Mouse (Mus musculus): ENCODE data around the gene Tmco1.

Tmco1 gene

GRCm38 (mm10) chr1:167284258-167284836 is 23.8 kb upstream of the Tmco1 start:
- DNase-seq (ENCODE audit: low spot score), result peak; percentile 64

- DNase-seq (ENCODE audit: low spot score), result peak; percentile 63
Observed at GRCm38 (mm10) chr1:167284837-167285319, 23.3 kb upstream of the Tmco1 start.

- no peak for DNase-seq (ENCODE audit: low spot score)
Observed at GRCm38 (mm10) chr1:167285320-167285355, 23.0 kb upstream of the Tmco1 start, which contains the start of gene Uck2. Gene Uck2 (minus strand): TSS chr1:167285320.

- no peak for DNase-seq (ENCODE audit: low spot score)
Observed at GRCm38 (mm10) chr1:167285356-167285755, 22.8 kb upstream of the Tmco1 start.

- no peak for DNase-seq (ENCODE audit: low spot score)
Observed at GRCm38 (mm10) chr1:167287156-167287555, 21.0 kb upstream of the Tmco1 start.

- no peak for DNase-seq (ENCODE audit: low spot score)
Observed at GRCm38 (mm10) chr1:167288665-167289538, 19.3 kb upstream of the Tmco1 start.

GRCm38 (mm10) chr1:167289567-167290262 is 18.5 kb upstream of the Tmco1 start:
- no peak for DNase-seq (ENCODE audit: low spot score)

- DNase-seq (ENCODE audit: low spot score), result no peak
Observed at GRCm38 (mm10) chr1:167290263-167290592, 17.9 kb upstream of the Tmco1 start.

- DNase-seq (ENCODE audit: low spot score), result no peak
Observed at GRCm38 (mm10) chr1:167291610-167292009, 16.6 kb upstream of the Tmco1 start.

- no peak for DNase-seq (ENCODE audit: low spot score)
Observed at GRCm38 (mm10) chr1:167292447-167292846, 15.7 kb upstream of the Tmco1 start.

- DNase-seq (ENCODE audit: low spot score), result no peak
Observed at GRCm38 (mm10) chr1:167295679-167296402, 12.3 kb upstream of the Tmco1 start.

GRCm38 (mm10) chr1:167300122-167300521 is 8.1 kb upstream of the Tmco1 start:
- no peak for DNase-seq (ENCODE audit: low spot score)

GRCm38 (mm10) chr1:167305501-167306137 is 2.6 kb upstream of the Tmco1 start:
- no peak for DNase-seq (ENCODE audit: low spot score)

- peak; percentile 78 for DNase-seq (ENCODE audit: low spot score)
Observed at GRCm38 (mm10) chr1:167306451-167307240, 1.5 kb upstream of the Tmco1 start.

- no peak for DNase-seq (ENCODE audit: low spot score)
Observed at GRCm38 (mm10) chr1:167307674-167308073, 504 bp upstream of the Tmco1 start.

- no peak for DNase-seq (ENCODE audit: low spot score)
Observed at GRCm38 (mm10) chr1:167312367-167312766, 4.2 kb downstream of the Tmco1 start.

GRCm38 (mm10) chr1:167313220-167313619 is 5.0 kb downstream of the Tmco1 start:
- DNase-seq (ENCODE audit: low spot score), result no peak

GRCm38 (mm10) chr1:167321691-167322090 is 13.5 kb downstream of the Tmco1 start:
- DNase-seq (ENCODE audit: low spot score), result no peak

- DNase-seq (ENCODE audit: low spot score), result no peak
Observed at GRCm38 (mm10) chr1:167328776-167329175, 20.6 kb downstream of the Tmco1 start.

GRCm38 (mm10) chr1:167331106-167331505 is 22.9 kb downstream of the Tmco1 start:
- DNase-seq (ENCODE audit: low spot score), result no peak

GRCm38 (mm10) chr1:167336398-167336797 is 28.2 kb downstream of the Tmco1 start:
- no peak for DNase-seq (ENCODE audit: low spot score)
